Mouse (Mus musculus) heart, embryonic 14.5 days (tissue): ENCODE data around the gene Cabp7. TPM values are rescaled to one million over a fixed set of nuclear protein-coding genes. Genes with fewer than 3 reads are reported as not detected.
"Not testable (repeated sequence)": the region's sequence is repeated elsewhere in the genome, so short reads cannot be mapped to it uniquely, and the experiment has no call there.

Source experiments
- ATAC-seq: fragments of 200-750 bp; cut with Nextera tagmentation; 2 replicates; pipeline ENCODE4 v1.8.0; 2017; ENCODE audit warnings: low read depth, moderate TSS enrichment; ENCODE audit not compliant: insufficient number of reproducible peaks, insufficient read depth, low FRiP score
- H3K27ac ChIP-seq, 2 experiments: fragments of 200-500 bp in 1 of 2; fragments of 300-500 bp in 1 of 2; sonication (generic) in 1 of 2; replicated peaks in 1 of 2; 2 replicates each; pipeline ENCODE4 v1.5.1; 2012 to 2014; ENCODE audit warnings: low read depth in 2 of 2, low read length in 2 of 2, control low read depth in 1 of 2, mild to moderate bottlenecking in 1 of 2, mixed read lengths in 1 of 2; ENCODE audit not compliant: control insufficient read depth in 1 of 2, insufficient read depth in 1 of 2
- H3K27me3 ChIP-seq: fragments of 300-500 bp; sonication (generic); 2 replicates; pipeline ENCODE4 v1.6.1; 2014; ENCODE audit warnings: mild to moderate bottlenecking, low read length, control low read depth; ENCODE audit not compliant: control insufficient read depth, insufficient read depth
- H3K36me3 ChIP-seq: fragments of 300-500 bp; sonication (generic); 2 replicates; pipeline ENCODE4 v1.6.1; 2014; ENCODE audit warnings: mild to moderate bottlenecking, control low read depth, low read length, mixed read lengths; ENCODE audit not compliant: control insufficient read depth, insufficient read depth
- H3K4me1 ChIP-seq, 2 experiments: fragments of 200-500 bp in 1 of 2; fragments of 300-500 bp in 1 of 2; sonication (generic) in 1 of 2; 2 replicates each; pipeline ENCODE4 v1.6.1; 2012 to 2014; ENCODE audit warnings: low read length in 2 of 2, control low read depth in 1 of 2, mixed read lengths in 1 of 2; ENCODE audit not compliant: control insufficient read depth in 2 of 2, insufficient read depth in 2 of 2
- H3K4me2 ChIP-seq: fragments of 300-500 bp; sonication (generic); 2 replicates; pipeline ENCODE4 v1.6.1; 2014; ENCODE audit warnings: mild to moderate bottlenecking, low read length
- H3K4me3 ChIP-seq, 2 experiments: fragments of 200-500 bp in 1 of 2; fragments of 300-500 bp in 1 of 2; sonication (generic) in 1 of 2; 2 replicates each; pipeline ENCODE4 v1.5.1; 2012 to 2014; ENCODE audit warnings: low read length in 2 of 2, mild to moderate bottlenecking in 2 of 2, control low read depth in 1 of 2, low read depth in 1 of 2, moderate library complexity in 1 of 2; ENCODE audit not compliant: control insufficient read depth in 1 of 2, insufficient read depth in 1 of 2
- H3K9ac ChIP-seq: fragments of 300-500 bp; sonication (generic); 2 replicates; pipeline ENCODE4 v1.6.1; 2014; ENCODE audit warnings: mild to moderate bottlenecking, low read length
- H3K9me3 ChIP-seq: fragments of 300-500 bp; sonication (generic); 2 replicates; pipeline ENCODE4 v1.6.1; 2016; ENCODE audit warnings: low read length, control low read depth; ENCODE audit not compliant: control insufficient read depth
- WGBS: fragments of 180-500 bp; shearing (Covaris S2); extraction: QIAGEN DNeasy Blood & Tissue Kit; methylation state at CpG from one replicate; pipeline ENCODE4 v1.1.7; 2014; 5-methylcytosine and 5-hydroxymethylcytosine counted together
- polyA plus RNA-seq: library from polyadenylated mRNA; unstranded; fragments of >200 nt; fragmentation: Nextera tagmentation; extraction: Ambion mirVana; gene quantifications from 2 replicates; pipeline ENCODE4 v1.2.1, GENCODE M21; 2014

Cabp7 gene
- polyA plus RNA-seq, 1 experiment from 2014 or later: 0.11 TPM

GRCm38 (mm10) chr11:4719961-4720360 is 26.6 kb downstream of the Cabp7 start:
- ATAC-seq: no peak
- H3K9ac ChIP-seq: no peak overlapping the region
- H3K36me3 ChIP-seq: peaks cover 17% of the 10 kb centered on the region
- H3K9me3 ChIP-seq: no peaks in the 10 kb centered on the region
- no peaks in the 10 kb centered on the region for H3K27me3 ChIP-seq
- H3K27ac ChIP-seq: no peak overlapping the region
- 90% methylated on average over 9 of the region's 9 CpGs for WGBS
- no peak overlapping the region for H3K4me3 ChIP-seq
- peaks cover 4 to 8% of the 10 kb centered on the region in 2 experiments for H3K4me1 ChIP-seq
- H3K4me2 ChIP-seq: no peak overlapping the region

- Histone ChIP-seq H3K9me3 (no peaks in the 10 kb centered on the region), H3K4me2 (no peak overlapping the region), H3K4me3 (no peak overlapping the region), H3K36me3 (peaks cover 6% of the 10 kb centered on the region), H3K9ac (no peak overlapping the region), H3K4me1 (peaks cover 4 to 8% of the 10 kb centered on the region in 2 experiments), H3K27ac (no peak overlapping the region), H3K27me3 (no peaks in the 10 kb centered on the region)
- no peak for ATAC-seq
- 54% methylated on average over 5 of the region's 5 CpGs for WGBS
Observed at GRCm38 (mm10) chr11:4718548-4718947, 28.0 kb downstream of the Cabp7 start.

GRCm38 (mm10) chr11:4716530-4717236 is 29.9 kb downstream of the Cabp7 start:
- ATAC-seq: no peak
- no peaks in the 10 kb centered on the region for H3K9me3 ChIP-seq
- no peak overlapping the region for H3K27ac ChIP-seq
- 84% methylated on average over 5 of the region's 5 CpGs for WGBS
- no peak overlapping the region for H3K4me3 ChIP-seq
- H3K27me3 ChIP-seq: no peaks in the 10 kb centered on the region
- no peaks in the 10 kb centered on the region for H3K36me3 ChIP-seq
- H3K4me2 ChIP-seq: no peak overlapping the region
- H3K4me1 ChIP-seq: peaks cover 4 to 8% of the 10 kb centered on the region in 2 experiments
- no peak overlapping the region for H3K9ac ChIP-seq

GRCm38 (mm10) chr11:4715596-4715995 is 31.0 kb downstream of the Cabp7 start:
- H3K9ac ChIP-seq: no peak overlapping the region
- H3K4me1 ChIP-seq: peaks cover 4 to 8% of the 10 kb centered on the region in 2 experiments
- ATAC-seq: no peak
- no peaks in the 10 kb centered on the region for H3K27me3 ChIP-seq
- no peak overlapping the region for H3K4me3 ChIP-seq
- H3K9me3 ChIP-seq: no peaks in the 10 kb centered on the region
- H3K27ac ChIP-seq: no peak overlapping the region
- 65% methylated on average over 4 of the region's 4 CpGs for WGBS
- no peak overlapping the region for H3K4me2 ChIP-seq
- no peaks in the 10 kb centered on the region for H3K36me3 ChIP-seq

- H3K4me1 ChIP-seq: peaks cover 4 to 8% of the 10 kb centered on the region in 2 experiments
- no peaks in the 10 kb centered on the region for H3K36me3 ChIP-seq
- no peak for ATAC-seq
- H3K9ac ChIP-seq: no peak overlapping the region
- H3K9me3 ChIP-seq: no peaks in the 10 kb centered on the region
- H3K27me3 ChIP-seq: no peaks in the 10 kb centered on the region
- no peak overlapping the region for H3K4me3 ChIP-seq
- H3K27ac ChIP-seq: no peak overlapping the region
- WGBS: 83% methylated on average over 4 of the region's 4 CpGs
- no peak overlapping the region for H3K4me2 ChIP-seq
Observed at GRCm38 (mm10) chr11:4714727-4715126, 31.9 kb downstream of the Cabp7 start.

GRCm38 (mm10) chr11:4712822-4713221 is 33.8 kb downstream of the Cabp7 start:
- Histone ChIP-seq H3K36me3 (no peaks in the 10 kb centered on the region), H3K9ac (no peak overlapping the region), H3K9me3 (no peaks in the 10 kb centered on the region), H3K27ac (no peak overlapping the region), H3K4me2 (no peak overlapping the region), H3K4me1 (no peaks in the 10 kb centered on the region; a peak in 1 of 4 replicates), H3K4me3 (no peak overlapping the region), H3K27me3 (no peaks in the 10 kb centered on the region)
- no peak for ATAC-seq

- ATAC-seq, H3K4me2 ChIP-seq, H3K4me1 ChIP-seq, H3K9me3 ChIP-seq, H3K36me3 ChIP-seq, H3K9ac ChIP-seq, H3K27ac ChIP-seq, H3K27me3 ChIP-seq, H3K4me3 ChIP-seq: not testable (repeated sequence)
- WGBS: 87% methylated on average over 4 of the region's 4 CpGs
Observed at GRCm38 (mm10) chr11:4710188-4710587, 36.4 kb downstream of the Cabp7 start.

- Histone ChIP-seq H3K4me1 (peaks cover 2 to 11% of the 10 kb centered on the region in 2 experiments; a peak in 3 of 4 replicates), H3K27ac (peak overlapping the region in 1 of 2 experiments; percentile 11; a peak in 1 of 4 replicates), H3K4me2 (peak overlapping the region; percentile 91), H3K36me3 (peaks cover 23% of the 10 kb centered on the region), H3K9ac (peak overlapping the region; percentile 96), H3K27me3 (no peaks in the 10 kb centered on the region), H3K9me3 (no peaks in the 10 kb centered on the region), H3K4me3 (peak overlapping the region; percentile 78 to 89)
- no peak for ATAC-seq
- whole genome bisulfite sequencing: 11% methylated on average over 4 of the region's 4 CpGs
Observed at GRCm38 (mm10) chr11:4705178-4705577, 41.4 kb downstream of the Cabp7 start.
